Mouse (Mus musculus): Measurements from ENCODE around the gene Olfr127.
"Not testable (repeated sequence)": the region's sequence is repeated elsewhere in the genome, so short reads cannot be mapped to it uniquely, and the experiment has no call there.

Olfr127 gene

GRCm38 (mm10) chr17:37900137-37900536, at the start of gene Olfr127:
Gene Olfr127 (plus strand): TSS chr17:37900437.
- DNase-seq (ENCODE audit: low read depth, low spot score): no peak

DNA sequence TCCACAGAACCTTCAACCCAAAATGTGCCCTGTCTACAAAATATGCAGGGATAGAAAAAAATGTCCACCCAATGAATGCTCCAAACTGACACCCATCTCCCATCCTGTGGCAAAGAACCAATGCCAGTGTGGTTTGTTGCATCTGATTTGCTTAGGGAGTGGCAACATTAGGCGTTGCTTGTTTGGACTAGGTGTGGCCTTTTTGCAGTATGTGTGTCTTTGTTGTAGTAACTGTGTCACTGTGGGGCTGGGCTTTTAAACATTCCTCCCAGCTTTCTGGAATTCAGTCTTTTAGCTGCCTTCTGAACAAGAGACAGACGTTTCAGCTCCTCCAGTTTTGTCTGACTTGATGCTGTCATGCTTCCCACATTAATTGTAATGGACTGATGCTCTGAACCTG, 36.3 kb upstream of the Olfr127 start:
- DNase-seq (ENCODE audit: low read depth, low spot score): no peak

- DNase-seq (ENCODE audit: low read depth, low spot score): no peak
These were observed 30.5 kb upstream of the Olfr127 start for GRCm38 (mm10) chr17:37869676-37870205.

DNA sequence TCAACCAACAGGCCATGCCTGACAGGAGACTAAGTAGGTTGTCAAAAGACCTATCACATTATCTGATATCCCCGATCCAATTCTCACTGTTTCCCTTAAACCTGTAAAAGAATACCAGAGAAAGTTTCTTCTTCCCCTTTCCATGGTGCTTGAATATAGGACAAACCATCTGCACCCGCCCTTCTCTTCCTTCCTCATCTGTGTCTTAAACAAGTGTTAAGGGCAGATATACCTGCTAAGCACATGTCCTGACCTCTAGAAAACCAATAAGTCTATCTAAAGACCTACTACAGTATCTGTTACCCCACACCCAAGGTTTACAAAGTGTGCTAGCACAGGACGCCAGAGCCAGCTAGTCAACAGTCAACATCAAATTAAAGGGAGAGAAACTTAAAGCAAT, 26.4 kb upstream of the Olfr127 start:
- no peak for DNase-seq (ENCODE audit: low read depth, low spot score)

GRCm38 (mm10) chr17:37906821-37907220, 6.6 kb downstream of the Olfr127 start:
- not testable (repeated sequence) for DNase-seq (ENCODE audit: low read depth, low spot score)

DNA sequence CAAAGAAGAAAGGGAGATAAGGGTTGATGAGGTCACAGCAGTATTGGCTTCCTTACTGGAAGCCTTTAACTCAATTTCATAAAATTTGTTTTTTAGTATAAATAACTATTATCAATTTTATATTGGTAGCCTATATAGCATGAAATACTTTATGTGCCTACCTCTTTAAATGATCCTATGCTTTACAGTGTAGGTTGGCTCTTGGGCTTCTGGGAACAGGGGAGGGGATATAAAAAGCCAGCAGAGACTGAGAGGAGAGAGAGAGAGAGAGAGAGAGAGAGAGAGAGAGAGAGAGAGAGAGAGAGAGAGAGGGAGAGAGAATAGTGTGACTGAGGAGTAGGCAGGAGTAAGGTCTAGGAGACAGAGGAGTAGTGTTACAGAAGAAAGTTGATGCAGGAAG, 20.0 kb downstream of the Olfr127 start, which contains the start of gene Olfr128:
Olfr128 (plus strand) TSS at position 301 of the 400 bp plus-strand sequence.
- no peak for DNase-seq (ENCODE audit: low read depth, low spot score)

DNA sequence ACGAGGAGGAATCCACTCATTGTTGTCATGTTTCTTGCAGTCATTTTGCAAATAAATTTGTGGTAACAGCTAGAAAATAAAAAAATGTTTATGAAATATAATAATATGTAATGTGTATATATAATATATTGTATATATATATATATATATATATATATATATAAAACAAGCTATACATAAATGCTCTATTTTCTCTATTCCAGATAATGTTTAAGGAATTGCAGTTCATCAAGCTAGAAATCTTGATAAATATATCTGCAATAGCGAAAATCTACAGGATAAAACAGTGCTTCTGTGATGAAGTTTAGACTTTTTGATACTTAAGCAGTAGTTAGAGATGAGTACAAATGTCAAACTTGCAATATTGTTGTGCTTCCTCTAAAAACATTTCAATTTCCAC, 52.7 kb downstream of the Olfr127 start, which contains the start of gene Olfr761:
Olfr761 (minus strand) TSS at position 101 of the 400 bp plus-strand sequence.
- no peak for DNase-seq (ENCODE audit: low read depth, low spot score)

All from CD4-positive helper T cell, adult 2 months (primary cell).